In genomic region chr19:45016341-45017215, GRCm38 (mm10) we compare ENCODE assay signal across 8 mouse cellular contexts. TPM values are rescaled to one million over a fixed set of nuclear protein-coding genes. Genes with fewer than 3 reads are reported as not detected.
DNase-seq lines count a peak whose midpoint lies in the region; ATAC-seq and TF ChIP-seq lines count a peak whose summit lies in the region.

No protein-coding gene starts in this region.

- H3K4me3 ChIP-seq in MEL (ENCODE audit: control insufficient read depth in 1 of 2, insufficient read depth in 1 of 2, low read depth in 2 of 2, low read length in 2 of 2): peak overlapping the region; percentile 69 to 93
- H3K4me3 ChIP-seq in forebrain, embryonic 12.5 days (replicated peaks): peak overlapping the region; percentile 72
- peak overlapping the region; percentile 69 for H3K4me3 ChIP-seq in lung, embryonic 16.5 days (ENCODE audit: low read length)

- WGBS in forebrain, embryonic 12.5 days: 2% methylated on average over 18 of the region's 18 CpGs
- under 1% methylated on average over 17 of the region's 18 CpGs for WGBS in lung, embryonic 16.5 days

- no peaks in the 10 kb centered on the region for H3K9me3 ChIP-seq in MEL (replicated peaks; ENCODE audit: insufficient read depth, low read length)
- H3K9me3 ChIP-seq in forebrain, embryonic 12.5 days: no peaks in the 10 kb centered on the region
- no peaks in the 10 kb centered on the region for H3K9me3 ChIP-seq in lung, embryonic 16.5 days (ENCODE audit: control insufficient read depth, low read length)

- H3K9ac ChIP-seq in MEL (ENCODE audit: control insufficient read depth, low read depth, low read length, poor library complexity, severe bottlenecking): peak overlapping the region; percentile 63
- peak overlapping the region; percentile 94 for H3K9ac ChIP-seq in forebrain, embryonic 12.5 days
- H3K9ac ChIP-seq in lung, embryonic 16.5 days (ENCODE audit: low read length): peak overlapping the region; percentile 90

- DNase-seq in MEL (ENCODE audit: low read depth, low spot score): peak; percentile 76
- peak; percentile 94 for DNase-seq in brain, embryonic 14.5 days (ENCODE audit: low read depth)
- peak; percentile 85 to 90 for DNase-seq in heart, postnatal 14 days
- DNase-seq in kidney, postnatal 4 days: peak; percentile 87 to 92
- DNase-seq in retina, adult 2 months (ENCODE audit: low read depth, low spot score): peak; percentile 53
- DNase-seq in natural killer cell, adult 2 months (ENCODE audit: low spot score in 2 of 2): no peak

- no peaks in the 10 kb centered on the region; the same call in 1 of the 2 replicates for H3K79me2 ChIP-seq in MEL (ENCODE audit: control insufficient read depth, insufficient read depth, low read length, poor library complexity)

- no peak for TF ChIP-seq RAD21 in MEL (IDR thresholded peaks at IDR 0.05; ENCODE audit: low read depth, low read length)

- intact Hi-C loops in heart, postnatal 14 days (cut with DNase I): no loop called here

- no peaks in the 10 kb centered on the region for H3K27me3 ChIP-seq in MEL (ENCODE audit: control insufficient read depth in 1 of 2, insufficient read depth in 2 of 2, low read length in 2 of 2)
- no peaks in the 10 kb centered on the region for H3K27me3 ChIP-seq in forebrain, embryonic 12.5 days
- H3K27me3 ChIP-seq in lung, embryonic 16.5 days (ENCODE audit: control insufficient read depth, insufficient read depth, low read depth, low read length): no peaks in the 10 kb centered on the region

- 0 out of 4 replicates have a peak, but pooled peaks of 1 of the 2 experiments have one; percentile 27 for TF ChIP-seq EP300 in MEL (IDR thresholded peaks at IDR 0.05; ENCODE audit: low read depth in 1 of 2, low read length in 2 of 2)

- H3K36me3 ChIP-seq in MEL (ENCODE audit: control insufficient read depth in 1 of 2, insufficient read depth in 2 of 2, low read length in 2 of 2): peaks cover 0 to 7% of the 10 kb centered on the region in 2 experiments; a peak in 2 of 4 replicates
- H3K36me3 ChIP-seq in forebrain, embryonic 12.5 days (replicated peaks): peaks cover 16% of the 10 kb centered on the region
- H3K36me3 ChIP-seq in lung, embryonic 16.5 days (ENCODE audit: control insufficient read depth, insufficient read depth, low read length): peaks cover 3% of the 10 kb centered on the region

- ATAC-seq in forebrain, embryonic 12.5 days (ENCODE audit: low FRiP score): peak; percentile 18; the same call in 1 of the 2 replicates
- peak; percentile 53 for ATAC-seq in lung, embryonic 16.5 days (ENCODE audit: low read depth)

- H3K27ac ChIP-seq in MEL (ENCODE audit: control insufficient read depth, low read depth, low read length): peak overlapping the region; percentile 68
- peak overlapping the region; percentile 98 for H3K27ac ChIP-seq in forebrain, embryonic 12.5 days
- H3K27ac ChIP-seq in lung, embryonic 16.5 days (ENCODE audit: low read length): peak overlapping the region; percentile 100

- H3K4me1 ChIP-seq in MEL (ENCODE audit: control insufficient read depth in 1 of 2, insufficient read depth in 2 of 2, low read length in 2 of 2): peaks cover 6 to 12% of the 10 kb centered on the region in 2 experiments
- H3K4me1 ChIP-seq in forebrain, embryonic 12.5 days: peaks cover 74% of the 10 kb centered on the region
- H3K4me1 ChIP-seq in lung, embryonic 16.5 days (replicated peaks; ENCODE audit: control insufficient read depth, insufficient read depth, low read length): peaks cover 54% of the 10 kb centered on the region

- no peak for TF ChIP-seq CTCF in MEL (IDR thresholded peaks at IDR 0.05 in 2 of 3, conservative IDR thresholded peaks at IDR 0.05 in 1 of 3; ENCODE audit: control insufficient read depth in 1 of 3, insufficient read depth in 1 of 3, low read depth in 2 of 3, low read length in 3 of 3, poor library complexity in 1 of 3, severe bottlenecking in 1 of 3)
- no peak for TF ChIP-seq CTCF in brain, embryonic 14.5 days (IDR thresholded peaks at IDR 0.05; ENCODE audit: borderline replicate concordance, extremely low read depth, insufficient read depth, insufficient read length)

- TF ChIP-seq POLR2A in MEL (IDR thresholded peaks at IDR 0.05; ENCODE audit: control insufficient read depth in 1 of 2, insufficient read depth in 1 of 2, low read depth in 1 of 2, low read length in 2 of 2, poor library complexity in 1 of 2): peak in 1 of 2 experiments; percentile 32; a peak in 1 of 4 replicates
- no peak for TF ChIP-seq POLR2A in brain, embryonic 14.5 days (IDR thresholded peaks at IDR 0.05; ENCODE audit: borderline replicate concordance, extremely low read depth, insufficient read depth, insufficient read length, poor library complexity, severe bottlenecking)

- peak overlapping the region; percentile 79 for H3K4me2 ChIP-seq in forebrain, embryonic 12.5 days
- H3K4me2 ChIP-seq in lung, embryonic 16.5 days (ENCODE audit: low read depth, low read length): peak overlapping the region; percentile 97

TF ChIP-seq in MEL, 35 proteins besides CTCF, POLR2A, EP300 and RAD21 (continues in another document):
- TF ChIP-seq MEF2A (IDR thresholded peaks at IDR 0.05; ENCODE audit: extremely low read depth, insufficient replicate concordance, low read depth, low read length, poor library complexity, severe bottlenecking) (peak; percentile 71; the same call in 1 of the 2 replicates), CHD1 (IDR thresholded peaks at IDR 0.05; ENCODE audit: low read depth, low read length) (0 out of 2 replicates have a peak, but pooled peaks have one; percentile 33), MAZ (IDR thresholded peaks at IDR 0.05; ENCODE audit: low read depth, low read length) (peak; percentile 90), USF2 (IDR thresholded peaks at IDR 0.05; ENCODE audit: borderline replicate concordance in 1 of 2, insufficient read depth in 1 of 2, low read depth in 1 of 2, low read length in 2 of 2) (peak in 1 of 2 experiments; percentile 69; a peak in 1 of 4 replicates), ZMIZ1 (IDR thresholded peaks at IDR 0.05; ENCODE audit: low read depth, low read length) (0 out of 2 replicates have a peak, but pooled peaks have one; percentile 17), JUND (IDR thresholded peaks at IDR 0.05; ENCODE audit: low read depth, low read length) (no peak), MXI1 (IDR thresholded peaks at IDR 0.05; ENCODE audit: low read depth, low read length) (peak; percentile 81; the same call in 1 of the 2 replicates), USF1 (IDR thresholded peaks at IDR 0.05; ENCODE audit: low read depth, low read length) (peak; percentile 90), UBTF (IDR thresholded peaks at IDR 0.05; ENCODE audit: borderline replicate concordance, insufficient read depth, low read depth, low read length) (0 out of 2 replicates have a peak, but pooled peaks have one; percentile 29), RCOR1 (IDR thresholded peaks at IDR 0.05; ENCODE audit: low read depth, low read length) (no peak), SIN3A (IDR thresholded peaks at IDR 0.05; ENCODE audit: low read length) (peak; percentile 24), MYC (IDR thresholded peaks at IDR 0.05; ENCODE audit: low read depth, low read length) (peak; percentile 82; the same call in 1 of the 2 replicates), ETS1 (IDR thresholded peaks at IDR 0.05; ENCODE audit: low read depth, low read length) (peak; percentile 85)

RNA-seq across cellular contexts. Expression of gene Lzts2, which starts 2.4 kb away (rescaled TPM):
- 4.0 and 4.2 TPM in 2 replicates for total RNA-seq in MEL (2012; rRNA removed)
- 10 to 100 TPM in 1 of 2 experiments, not detected in 1; 13.1 TPM for polyA plus RNA-seq in MEL (2012; ENCODE audit: insufficient read depth in 1 of 2, insufficient read length in 2 of 2, low read depth in 1 of 2, low replicate concordance in 2 of 2, missing spikeins in 1 of 2)
- 39.9 and 40.6 TPM in 2 replicates for polyA plus RNA-seq in brain, embryonic 14.5 days (2012; rRNA removed)
- polyA plus RNA-seq in forebrain, embryonic 12.5 days (2016; fragmentation: Nextera tagmentation; extraction: Ambion mirVana): 48.7 and 51.4 TPM in 2 replicates
- total RNA-seq in heart, postnatal 14 days (2021): 10 to 100 TPM; 66.4 to 72.4 TPM
- 50.1 and 51.6 TPM in 2 replicates for polyA plus RNA-seq in lung, embryonic 16.5 days (2015; fragmentation: Nextera tagmentation; extraction: Ambion mirVana)

RNA-seq across cellular contexts. Expression of gene Mrpl43, which starts 10.3 kb away (rescaled TPM):
- 136 and 145 TPM in 2 replicates for total RNA-seq in MEL (2012; rRNA removed)
- polyA plus RNA-seq in MEL (2012; ENCODE audit: insufficient read depth in 1 of 2, insufficient read length in 2 of 2, low read depth in 1 of 2, low replicate concordance in 2 of 2, missing spikeins in 1 of 2): 100 to 1,000 TPM in 1 of 2 experiments, not detected in 1; 136 TPM
- polyA plus RNA-seq in brain, embryonic 14.5 days (2012; rRNA removed): 96.2 and 115 TPM in 2 replicates
- polyA plus RNA-seq in forebrain, embryonic 12.5 days (2016; fragmentation: Nextera tagmentation; extraction: Ambion mirVana): 71.0 and 75.8 TPM in 2 replicates
- 10 to 100 TPM; 50.3 to 53.9 TPM for total RNA-seq in heart, postnatal 14 days (2021)
- 65.2 and 67.2 TPM in 2 replicates for polyA plus RNA-seq in lung, embryonic 16.5 days (2015; fragmentation: Nextera tagmentation; extraction: Ambion mirVana)

RNA-seq across cellular contexts. Expression of gene Twnk, which starts 11.1 kb away (rescaled TPM):
- 35.9 and 37.5 TPM in 2 replicates for total RNA-seq in MEL (2012; rRNA removed)
- polyA plus RNA-seq in MEL (2012; ENCODE audit: insufficient read depth in 1 of 2, insufficient read length in 2 of 2, low read depth in 1 of 2, low replicate concordance in 2 of 2, missing spikeins in 1 of 2): 10 to 100 TPM in 1 of 2 experiments, not detected in 1; 55.6 TPM
- 15.6 and 16.5 TPM in 2 replicates for polyA plus RNA-seq in brain, embryonic 14.5 days (2012; rRNA removed)
- polyA plus RNA-seq in forebrain, embryonic 12.5 days (2016; fragmentation: Nextera tagmentation; extraction: Ambion mirVana): 23.5 and 23.9 TPM in 2 replicates
- total RNA-seq in heart, postnatal 14 days (2021): 10 to 100 TPM; 21.5 to 22.0 TPM
- polyA plus RNA-seq in lung, embryonic 16.5 days (2015; fragmentation: Nextera tagmentation; extraction: Ambion mirVana): 19.8 and 19.9 TPM in 2 replicates

RNA-seq across cellular contexts. Expression of gene Sema4g, which starts 27.7 kb away (rescaled TPM):
- 0.10 and 0.15 TPM in 2 replicates for total RNA-seq in MEL (2012; rRNA removed)
- under 1 TPM in 1 of 2 experiments, not detected in 1; 0.47 TPM for polyA plus RNA-seq in MEL (2012; ENCODE audit: insufficient read depth in 1 of 2, insufficient read length in 2 of 2, low read depth in 1 of 2, low replicate concordance in 2 of 2, missing spikeins in 1 of 2)
- 172 and 215 TPM in 2 replicates for polyA plus RNA-seq in brain, embryonic 14.5 days (2012; rRNA removed)
- 7.0 and 7.5 TPM in 2 replicates for polyA plus RNA-seq in forebrain, embryonic 12.5 days (2016; fragmentation: Nextera tagmentation; extraction: Ambion mirVana)
- total RNA-seq in heart, postnatal 14 days (2021): under 1 TPM; 0.56 to 0.72 TPM
- 1.3 and 1.6 TPM in 2 replicates for polyA plus RNA-seq in lung, embryonic 16.5 days (2015; fragmentation: Nextera tagmentation; extraction: Ambion mirVana)

RNA-seq across cellular contexts. Expression of gene Pdzd7, which starts 28.9 kb away (rescaled TPM):
- 0.08 and 0.10 TPM in 2 replicates for total RNA-seq in MEL (2012; rRNA removed)
- under 1 TPM in 1 of 2 experiments, not detected in 1; 0.56 TPM for polyA plus RNA-seq in MEL (2012; ENCODE audit: insufficient read depth in 1 of 2, insufficient read length in 2 of 2, low read depth in 1 of 2, low replicate concordance in 2 of 2, missing spikeins in 1 of 2)
- 8.8 and 9.8 TPM in 2 replicates for polyA plus RNA-seq in brain, embryonic 14.5 days (2012; rRNA removed)
- 0.45 and 0.50 TPM in 2 replicates for polyA plus RNA-seq in forebrain, embryonic 12.5 days (2016; fragmentation: Nextera tagmentation; extraction: Ambion mirVana)
- total RNA-seq in heart, postnatal 14 days (2021): under 1 TPM in 1 of 2 experiments, not detected in 1; 0.19 TPM
- polyA plus RNA-seq in lung, embryonic 16.5 days (2015; fragmentation: Nextera tagmentation; extraction: Ambion mirVana): 0.21 and 0.33 TPM in 2 replicates

Comparison
In these comparisons a context has a peak if more than half of its experiments do, and no peak if none do; other contexts are left out.
1. DNase-seq: peak in MEL (single experiment), brain, embryonic 14.5 days (single experiment), heart, postnatal 14 days (2 of 2), kidney, postnatal 4 days (2 of 2) and retina, adult 2 months (single experiment); none in natural killer cell, adult 2 months (0 of 2).
2. Peak in every context shown above with its lines, with median percentiles within 50 percentile points of each other: H3K27ac ChIP-seq, H3K4me3 ChIP-seq and H3K9ac ChIP-seq.